Mouse (Mus musculus): Measurements from ENCODE around the gene Ston2.

Gene Ston2

DNA sequence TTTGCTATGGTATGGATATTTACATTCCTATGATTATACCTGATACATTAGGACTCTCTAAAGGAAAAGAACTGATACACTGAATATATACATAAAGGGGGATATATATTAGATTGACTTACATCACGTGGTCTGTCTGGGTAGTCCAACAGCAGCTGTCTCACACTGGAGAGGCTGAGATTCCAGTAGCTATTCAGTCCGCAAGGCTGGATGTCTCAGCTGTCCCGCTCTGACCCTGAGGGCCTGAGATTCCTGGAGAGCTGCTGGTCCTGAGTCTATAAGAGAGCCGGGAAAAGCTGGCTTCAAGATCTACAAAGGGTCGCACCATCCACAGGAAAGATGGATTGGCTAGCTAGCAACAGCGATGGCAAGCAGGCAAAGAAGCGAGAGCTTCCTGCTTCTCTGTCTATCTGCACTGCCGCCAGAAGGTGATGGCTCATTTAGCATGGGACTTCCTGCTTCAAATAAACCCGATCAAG, at the start of gene Ston2:
Ston2 (minus strand) TSS at position 429 of the 479 bp plus-strand sequence.
- peak in 1 of 2 experiments; percentile 8 for DNase-seq

DNA sequence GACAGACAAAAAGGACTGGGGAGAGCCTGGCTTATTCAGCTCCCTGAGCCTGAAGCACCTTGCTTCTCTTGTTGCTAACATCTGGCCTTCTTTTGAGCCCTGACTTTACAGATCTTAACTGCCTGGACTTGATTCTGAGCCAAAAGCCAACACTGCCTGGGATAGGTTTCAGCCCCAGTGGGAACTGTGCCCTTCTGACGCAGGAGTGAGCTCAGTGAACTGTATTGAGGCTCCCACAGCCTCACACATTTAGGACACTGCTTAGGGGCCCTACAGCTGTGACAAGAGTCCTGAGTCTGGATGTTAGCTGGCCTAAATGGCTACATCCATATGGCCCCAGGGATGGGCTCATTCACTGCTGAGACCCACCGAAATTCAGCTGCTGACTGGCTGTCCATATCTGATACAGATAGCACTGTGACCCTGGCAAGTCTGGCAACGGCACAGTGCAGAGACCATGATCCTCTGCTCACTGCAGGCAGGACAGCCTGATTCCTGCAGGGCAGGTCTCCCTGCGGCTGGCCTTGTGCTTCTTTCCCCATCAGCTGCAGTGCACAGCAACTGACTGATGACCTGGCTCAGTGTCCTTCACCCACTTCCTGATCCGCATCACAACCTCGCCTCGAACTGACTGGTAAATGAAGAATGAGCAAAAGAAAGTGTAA, 49.3 kb upstream of the Ston2 start:
- DNase-seq, result no peak

DNA sequence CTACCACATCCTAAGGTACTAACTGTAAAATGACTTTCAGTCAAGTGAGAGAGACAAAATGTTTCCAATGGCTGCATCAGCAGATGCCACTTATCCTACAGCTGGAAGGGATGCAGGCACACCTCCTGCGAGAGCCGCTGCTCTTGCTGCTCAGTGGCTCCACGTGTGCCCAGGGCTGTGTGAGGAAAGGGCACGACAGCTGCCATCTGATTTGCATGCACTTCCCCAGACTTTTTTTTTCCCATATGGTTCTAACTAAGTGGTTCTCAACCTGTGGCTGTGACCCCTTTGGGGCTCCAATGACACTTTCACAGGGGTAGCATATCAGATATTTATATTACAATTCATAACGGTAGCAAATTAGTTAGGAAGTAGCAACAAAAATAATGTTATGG, 45.7 kb upstream of the Ston2 start:
- DNase-seq, result no peak

DNA sequence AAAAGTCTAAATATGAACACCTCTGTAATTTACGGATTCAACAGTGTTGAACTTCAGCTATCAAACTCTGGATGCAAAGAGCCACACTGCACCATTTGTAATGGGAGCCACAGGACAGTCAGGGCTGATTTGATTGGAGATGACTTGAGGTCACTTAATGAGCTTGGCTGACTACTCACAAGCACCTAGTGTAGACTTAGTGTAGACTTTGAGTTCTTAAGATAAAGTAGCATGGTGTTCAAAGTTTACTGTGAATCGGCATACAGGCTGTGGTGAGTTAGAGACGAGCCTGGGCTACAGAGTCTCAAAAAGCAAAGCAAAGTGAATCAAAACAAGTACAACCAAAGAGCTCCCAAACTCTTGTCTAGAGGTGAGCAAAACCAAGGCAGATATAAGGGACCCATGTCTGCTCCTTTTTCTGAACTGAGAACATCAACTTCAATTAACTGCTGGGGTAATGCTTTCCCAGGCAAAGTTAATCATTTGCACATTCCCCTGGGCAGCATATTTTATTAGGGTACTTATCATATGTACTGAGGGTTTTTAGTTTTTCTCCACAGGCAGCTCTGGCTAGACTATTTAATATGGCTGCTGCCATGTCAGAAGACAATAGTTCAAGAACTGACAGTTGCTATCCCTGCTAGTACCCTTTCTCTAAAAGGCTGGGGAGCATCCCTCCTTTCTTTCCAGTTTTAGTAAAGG, 45.2 kb upstream of the Ston2 start:
- no peak for DNase-seq

DNA sequence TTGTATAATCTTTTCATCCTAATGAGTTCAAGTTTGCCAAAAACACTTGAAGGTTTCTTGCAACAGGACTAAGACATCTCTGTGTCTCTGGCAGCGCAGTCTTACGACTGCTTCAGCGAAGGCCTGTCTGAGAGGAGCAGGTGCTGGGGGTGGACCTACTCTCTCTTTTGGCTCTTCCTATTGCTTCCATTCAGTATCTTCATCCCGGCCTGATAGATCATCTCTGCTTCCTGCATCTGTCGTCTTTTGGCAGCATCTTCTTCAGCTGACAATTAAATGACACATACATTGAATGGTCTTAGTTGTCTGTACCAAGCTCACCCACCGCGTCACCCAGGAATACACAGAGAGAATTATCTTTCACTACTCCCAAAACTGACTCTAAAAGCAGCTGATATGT, 43.2 kb upstream of the Ston2 start:
- DNase-seq, result no peak

DNA sequence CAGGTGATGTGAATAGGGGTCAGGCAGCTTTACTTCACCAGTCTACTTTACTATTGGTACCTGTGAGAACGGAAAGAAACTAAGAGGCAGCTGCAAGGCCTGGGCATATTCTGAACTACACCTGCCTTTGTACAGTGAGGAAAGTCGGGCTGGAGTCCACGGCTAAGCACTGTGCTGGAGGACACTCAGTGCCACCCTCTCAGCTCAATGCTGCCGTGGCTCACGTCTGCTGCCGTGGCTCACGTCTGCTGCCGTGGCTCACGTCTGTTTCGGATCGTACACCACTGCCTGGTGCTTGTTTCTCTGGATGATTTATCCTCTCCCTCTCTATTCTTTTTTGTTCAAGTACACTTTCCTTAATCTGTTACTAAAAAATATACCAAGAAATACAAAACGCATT, 32.3 kb upstream of the Ston2 start:
- DNase-seq, result no peak

DNA sequence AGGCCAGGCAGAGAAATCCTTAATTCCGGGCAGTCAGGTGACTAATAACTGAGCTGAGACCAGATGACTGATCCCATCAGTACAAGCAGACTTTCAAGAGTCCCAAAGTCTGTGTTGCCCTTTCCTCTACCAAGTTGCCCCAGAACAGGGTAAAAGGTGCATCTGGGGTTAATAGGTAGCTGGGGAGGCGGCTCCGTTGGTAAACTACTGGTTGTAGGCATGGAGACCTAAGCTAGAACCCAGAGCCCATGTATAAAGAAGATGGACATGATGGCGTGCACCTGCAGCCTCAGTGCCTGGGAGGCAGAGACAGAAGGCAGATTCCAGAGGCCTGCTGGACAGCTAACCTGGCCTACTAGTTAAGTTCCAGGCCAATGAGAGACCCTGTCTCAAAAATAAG, 30.5 kb upstream of the Ston2 start:
- DNase-seq, result no peak

DNA sequence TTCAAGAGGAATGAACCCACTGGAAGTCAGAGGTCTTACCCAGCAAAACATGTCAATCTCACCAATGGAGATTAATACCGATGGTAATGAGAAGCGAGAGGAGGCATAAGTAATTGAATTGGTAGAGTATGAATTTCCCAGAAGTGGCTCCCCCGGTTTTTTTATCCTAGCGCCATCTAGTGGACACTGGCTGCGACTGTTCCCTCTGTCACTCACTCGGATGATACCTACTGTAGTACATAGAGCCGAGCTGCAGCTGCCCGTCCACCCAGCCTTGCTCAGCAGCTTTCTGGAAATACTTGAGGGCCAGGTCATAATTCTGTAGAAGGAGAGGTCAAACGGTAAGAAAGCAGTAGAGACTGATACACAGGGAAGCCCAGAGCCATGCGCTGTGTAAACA, 27.8 kb upstream of the Ston2 start:
- peak; percentile 66 to 73 for DNase-seq

DNA sequence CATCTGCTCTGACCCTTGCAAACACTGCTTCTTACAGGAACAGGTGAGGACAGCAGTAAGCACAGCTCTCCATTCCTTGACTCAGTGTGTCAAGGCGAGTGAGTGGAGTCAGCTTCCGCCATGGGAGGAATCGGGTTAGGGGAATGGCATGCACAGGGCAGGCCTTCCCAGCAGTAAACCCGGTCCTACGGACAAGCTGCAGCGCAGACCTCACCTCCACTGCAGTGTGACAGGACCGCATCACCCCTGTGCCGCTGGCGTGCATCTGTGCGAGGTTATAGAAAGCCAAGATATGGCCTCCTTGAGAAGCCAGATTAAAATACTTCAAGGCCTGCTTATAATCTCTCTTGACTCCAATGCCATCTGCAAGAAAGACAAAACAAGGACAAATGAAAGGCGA, 27.4 kb upstream of the Ston2 start:
- DNase-seq, result no peak

DNA sequence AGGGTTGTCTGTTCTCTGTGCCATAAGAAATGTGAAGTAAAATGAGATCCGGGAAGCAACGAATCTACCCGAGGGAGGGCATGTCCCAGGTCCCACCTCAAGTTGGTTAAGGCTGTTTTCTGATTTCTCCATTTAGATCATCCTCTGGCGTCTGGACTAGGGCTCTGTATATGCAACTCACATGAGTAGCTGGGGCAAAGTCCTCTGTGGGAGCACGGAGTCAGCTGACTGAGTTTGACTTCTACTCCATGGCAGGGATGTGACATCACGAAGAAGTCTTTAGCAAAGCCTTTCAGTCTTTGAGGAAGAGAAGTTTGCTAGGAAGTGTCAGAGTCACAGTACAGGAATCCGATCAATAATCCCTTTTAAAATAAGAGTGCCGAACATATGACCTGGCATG, 20.7 kb upstream of the Ston2 start:
- no peak for DNase-seq

DNA sequence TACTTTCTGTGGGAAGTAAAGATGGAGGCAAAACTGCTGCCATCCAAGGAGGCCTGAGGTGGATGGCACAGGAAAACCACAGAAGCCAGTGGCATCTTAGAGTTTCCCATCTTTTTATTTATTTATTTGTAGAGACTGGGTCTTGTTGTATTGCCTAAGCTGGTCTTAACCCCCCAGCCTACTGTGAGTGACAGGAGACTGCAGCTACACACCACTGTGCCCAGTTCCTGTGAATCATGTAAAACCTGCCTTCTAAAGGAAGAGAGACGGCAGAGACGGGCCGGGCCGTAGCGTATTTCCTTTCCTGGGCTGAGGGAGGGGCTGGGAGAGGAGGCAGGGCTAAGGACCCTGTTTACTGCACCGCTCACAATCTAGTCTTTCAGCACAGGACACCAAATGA, 19.6 kb upstream of the Ston2 start:
- DNase-seq, result no peak

DNA sequence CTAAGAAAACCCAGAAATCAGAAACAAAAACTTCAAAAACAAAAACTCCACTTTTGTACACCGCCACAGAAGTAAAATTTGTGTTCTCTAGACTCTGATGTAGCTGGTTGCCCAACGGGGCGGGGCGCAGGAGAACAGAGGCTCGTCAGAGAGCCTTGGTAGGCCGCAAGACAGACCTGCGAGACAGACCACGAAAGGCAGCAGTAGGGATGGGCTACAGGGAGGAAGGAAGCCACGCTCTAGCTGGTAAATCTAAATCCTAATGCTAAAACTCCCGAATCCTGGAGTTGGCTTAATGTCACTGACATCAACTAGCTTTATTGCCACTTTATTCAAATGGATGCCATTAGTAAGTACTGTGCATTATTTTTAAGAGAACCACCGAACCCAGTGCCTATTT, 18.9 kb upstream of the Ston2 start:
- no peak for DNase-seq

DNA sequence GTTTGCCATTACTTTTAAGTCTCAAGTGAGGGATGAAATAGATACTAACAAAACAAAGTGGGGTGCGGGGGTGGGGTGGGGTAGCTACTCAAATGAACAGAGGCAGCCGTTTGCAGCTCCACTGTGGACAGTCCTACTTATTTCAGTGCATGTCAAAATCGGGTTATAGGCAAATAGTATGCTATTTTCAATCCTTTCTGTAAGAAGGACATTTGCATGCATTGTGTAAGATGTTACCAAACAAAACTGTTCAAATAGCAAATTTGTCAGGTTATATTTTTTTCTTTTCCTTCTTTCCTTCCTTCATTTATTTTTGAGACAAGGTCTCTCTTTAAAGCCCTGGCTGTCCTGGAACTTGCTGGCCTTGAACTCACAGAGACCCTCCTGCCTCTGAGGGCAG, 16.1 kb upstream of the Ston2 start:
- no peak for DNase-seq

DNA sequence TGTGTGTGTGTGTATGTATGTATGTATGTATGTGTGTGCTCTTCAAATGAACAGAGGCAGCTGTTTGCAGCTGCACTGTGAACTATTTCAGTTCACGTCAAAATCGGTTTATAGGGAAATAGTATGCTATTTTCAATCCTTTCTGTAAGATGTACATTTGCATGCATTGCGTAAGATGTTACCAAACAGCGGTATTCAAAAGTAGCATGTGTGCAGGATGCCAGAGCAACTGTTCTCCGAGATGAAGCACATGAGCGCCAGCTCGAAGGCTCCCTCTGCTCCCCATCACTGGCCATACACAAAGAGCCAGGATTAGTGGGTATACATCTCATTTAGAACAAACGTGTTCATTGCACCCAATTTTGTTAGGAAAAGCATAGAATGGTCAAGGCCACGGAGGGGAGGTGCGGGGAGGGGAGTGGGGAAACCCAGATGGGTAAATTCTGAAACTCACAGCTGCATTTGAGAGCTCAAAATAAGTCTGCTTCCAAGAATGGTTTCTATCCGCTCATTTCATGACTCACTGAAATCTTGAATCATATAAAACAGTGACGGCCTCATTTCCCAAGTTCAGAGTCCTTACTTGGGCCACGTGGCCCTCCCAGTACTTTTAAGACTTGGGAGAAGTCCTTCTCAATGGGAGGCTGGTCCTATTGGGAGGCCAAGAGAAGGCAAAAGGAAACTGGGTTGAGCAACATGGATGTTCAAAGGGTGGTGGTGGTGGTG, 15.2 kb upstream of the Ston2 start:
- no peak for DNase-seq

DNA sequence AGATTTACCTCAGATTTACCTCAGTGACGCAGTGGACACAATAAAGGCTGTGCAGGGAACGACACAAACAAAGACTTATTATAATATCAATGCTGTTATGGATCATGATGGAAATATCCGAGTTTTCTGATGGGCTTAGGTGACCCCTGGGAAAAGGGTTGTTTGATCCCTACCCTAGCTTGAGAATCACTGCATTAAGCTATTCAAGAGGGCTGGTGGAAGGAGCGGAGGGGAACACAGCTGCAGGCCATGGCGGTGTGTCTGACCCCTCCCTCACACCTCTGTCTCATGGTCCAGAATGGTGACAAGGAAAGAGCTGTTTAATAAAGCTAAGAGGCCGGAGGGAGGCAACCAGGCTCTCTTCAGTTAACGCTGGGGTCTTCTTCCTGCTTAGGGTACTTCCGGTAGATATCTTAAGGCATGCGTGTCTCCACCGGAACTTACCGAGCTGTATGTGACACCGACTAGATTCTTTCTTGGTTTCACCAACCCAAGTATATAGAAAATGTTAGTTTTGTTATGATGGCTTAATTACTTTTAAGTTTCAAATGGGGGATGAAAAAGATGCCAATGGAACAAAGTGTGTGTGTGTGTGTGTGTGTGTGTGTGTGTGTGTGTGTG, 14.5 kb upstream of the Ston2 start:
- DNase-seq, result no peak

DNA sequence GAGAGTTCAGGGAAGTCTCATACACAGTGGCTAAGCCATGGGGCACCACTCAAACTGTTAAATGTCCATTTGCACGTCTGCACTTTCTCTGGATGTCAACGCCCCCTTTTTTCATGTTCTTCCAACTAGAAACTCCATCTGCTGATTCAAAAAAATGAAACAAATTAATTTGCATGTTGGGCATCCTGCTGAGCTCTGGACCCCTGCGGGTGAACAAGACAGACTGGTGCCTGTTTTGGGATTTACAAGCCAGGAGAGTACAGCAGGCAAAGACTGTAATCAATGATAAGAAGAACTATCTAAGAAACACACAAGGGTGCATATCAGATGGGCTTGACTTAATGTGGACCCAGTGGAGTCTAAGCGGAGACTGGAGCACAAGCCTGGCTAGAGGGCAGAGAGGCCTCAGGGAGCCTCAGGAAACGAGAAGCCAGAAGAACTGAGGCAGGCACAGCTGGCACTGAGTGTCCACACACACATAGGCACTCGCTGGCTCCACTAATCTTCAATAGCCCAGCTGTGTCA, 12.7 kb upstream of the Ston2 start:
- no peak for DNase-seq

DNA sequence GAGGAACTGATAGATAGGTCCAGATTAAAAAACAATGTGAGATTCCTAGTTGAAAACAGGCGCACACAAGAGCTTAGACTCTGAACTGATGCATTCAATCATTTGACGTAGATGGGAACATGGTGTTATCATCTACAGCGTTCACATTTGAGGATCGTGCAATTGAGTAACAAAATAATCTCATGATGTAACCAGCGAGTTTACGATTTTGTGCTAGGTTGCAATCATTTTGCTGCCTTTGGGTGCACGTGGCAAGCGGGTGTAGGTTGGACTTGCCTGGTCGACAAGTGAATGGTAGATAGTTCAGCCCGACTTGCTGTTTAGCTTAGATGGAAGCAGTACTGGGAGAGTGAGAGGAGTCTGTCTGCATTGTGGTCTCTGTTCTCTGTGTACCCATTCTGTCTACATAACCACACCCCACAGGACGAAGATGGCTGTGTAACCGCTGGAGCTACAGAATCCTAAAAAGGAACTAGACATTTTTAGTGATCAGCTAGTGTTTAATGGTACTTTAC, 11.7 kb upstream of the Ston2 start:
- no peak for DNase-seq

DNA sequence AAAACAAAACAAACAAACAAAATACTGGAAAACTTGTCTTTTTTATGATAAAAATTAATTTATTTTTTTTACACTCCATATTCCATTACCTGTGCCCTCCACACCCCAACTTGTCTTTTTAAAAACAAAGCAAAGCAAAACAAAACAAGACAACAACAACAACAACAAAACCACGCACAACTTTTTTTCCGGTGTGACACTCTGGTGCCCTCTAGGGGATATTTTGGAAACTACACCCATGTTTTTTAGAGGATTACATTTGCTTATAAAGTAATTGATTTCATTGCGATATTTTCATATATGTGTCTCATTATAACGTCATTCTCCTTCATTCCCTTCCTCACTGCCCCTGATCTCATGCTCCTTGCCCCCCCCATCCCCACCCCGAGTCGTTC, 11.2 kb upstream of the Ston2 start:
- no peak for DNase-seq

DNA sequence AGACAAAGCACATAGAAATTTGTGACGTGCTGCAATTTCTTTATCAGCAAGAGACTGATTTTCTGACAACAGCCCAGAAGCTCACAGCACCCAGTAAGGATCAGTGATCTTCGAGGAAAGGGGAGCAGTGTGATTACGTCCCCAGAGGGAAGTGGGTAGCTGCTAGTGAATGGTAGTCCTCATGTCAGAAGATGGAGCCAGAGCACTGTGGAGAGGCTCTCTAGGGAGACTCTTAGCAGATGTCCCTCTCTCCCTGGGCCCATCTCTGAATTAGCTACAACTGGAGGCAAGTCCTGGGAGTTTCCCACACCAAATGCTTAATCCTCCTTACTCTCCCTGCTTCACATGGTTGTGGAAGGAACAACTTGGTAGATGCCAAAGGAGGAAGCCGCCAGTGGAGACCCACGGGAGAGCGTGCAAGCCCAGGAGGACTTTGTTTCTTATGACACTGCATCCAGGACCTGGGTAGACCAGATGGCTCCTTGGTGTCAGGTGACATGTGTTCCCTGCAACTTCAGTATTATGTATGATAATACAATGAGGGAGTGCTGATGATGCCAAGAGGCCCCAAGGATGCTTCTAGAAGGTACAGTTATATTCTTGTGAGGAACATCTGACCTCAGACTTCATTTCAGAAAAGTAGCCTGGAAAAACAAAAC, 10.7 kb upstream of the Ston2 start:
- DNase-seq, result peak; percentile 28 to 42

DNA sequence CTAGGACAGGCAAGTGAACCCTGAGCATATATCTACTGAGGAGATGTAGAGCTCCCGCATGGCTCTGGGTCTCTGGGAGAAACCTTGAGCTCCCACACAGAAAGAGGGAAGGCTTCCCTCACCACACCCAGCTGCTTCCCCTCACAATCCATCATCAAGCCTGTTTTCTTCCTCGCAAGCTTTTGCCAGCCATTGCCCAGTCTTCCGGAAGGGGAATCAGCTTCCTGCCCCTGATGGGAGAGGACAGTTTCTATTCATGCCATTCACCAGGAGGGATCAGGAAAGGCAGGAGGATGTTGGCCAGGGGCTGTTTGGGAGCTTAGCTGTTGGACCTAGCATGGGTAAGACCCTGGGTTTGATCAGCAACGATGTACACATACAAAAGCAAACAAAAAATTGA, 8.6 kb upstream of the Ston2 start:
- DNase-seq, result peak; percentile 13 to 36

DNA sequence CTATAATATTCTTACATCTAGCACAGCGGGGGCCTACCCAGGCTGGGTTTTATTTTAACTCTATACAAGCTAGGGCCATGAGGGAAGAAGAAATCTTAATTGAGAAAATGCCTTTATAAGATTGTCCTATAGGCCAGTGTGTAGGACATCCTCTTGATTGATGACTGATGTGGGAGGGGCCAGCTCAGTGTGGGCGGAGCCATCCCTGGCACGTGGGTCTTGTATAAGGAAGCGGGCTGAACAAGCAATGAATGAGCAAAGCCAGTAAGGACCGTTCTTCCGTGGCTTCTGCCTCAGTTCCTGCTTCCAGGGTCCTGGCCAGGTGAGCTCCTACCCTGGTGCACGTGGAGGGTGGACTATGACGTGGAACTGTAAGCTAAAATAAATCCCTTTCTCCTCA, 5.1 kb upstream of the Ston2 start:
- DNase-seq, result peak in 1 of 2 experiments; percentile 19

DNA sequence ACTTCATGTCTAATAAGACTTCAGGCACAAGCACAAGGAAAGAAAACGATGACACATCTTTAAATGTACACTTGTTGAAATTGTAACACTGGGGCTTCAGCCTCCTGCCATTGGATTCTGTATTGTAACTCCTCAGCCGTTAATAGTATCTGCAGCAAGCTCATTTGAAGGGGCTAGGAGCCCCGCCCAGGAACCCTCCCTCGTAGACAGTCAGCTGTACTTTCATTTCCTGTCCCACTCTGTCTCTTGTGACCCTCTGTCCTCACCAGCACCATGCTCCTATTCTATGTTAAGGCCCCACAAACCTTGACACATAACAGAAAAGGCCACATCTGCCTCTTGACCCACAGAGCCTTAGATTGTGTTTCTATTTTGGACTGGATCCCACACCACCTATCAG, 3.6 kb upstream of the Ston2 start:
- no peak for DNase-seq

DNA sequence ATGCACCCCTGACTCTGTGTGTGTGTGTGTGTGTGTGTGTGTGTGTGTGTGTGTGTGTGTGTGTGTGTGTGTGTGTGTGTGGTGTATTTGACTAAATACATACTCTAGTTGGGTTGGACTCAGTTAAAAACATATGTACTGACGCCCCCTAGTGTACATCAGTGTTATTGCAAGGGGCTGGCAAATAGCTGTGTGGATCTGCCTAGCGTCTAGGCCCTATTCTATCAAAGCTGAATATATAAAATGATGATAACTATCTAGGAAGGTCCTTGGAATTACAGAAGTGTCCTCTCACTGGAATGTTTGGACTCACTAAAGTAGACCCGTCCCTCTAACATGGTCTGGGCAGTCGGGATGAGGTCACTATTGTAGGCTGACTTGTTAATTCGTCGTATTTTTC, 1.6 kb upstream of the Ston2 start:
- peak; percentile 67 to 75 for DNase-seq

Data from kidney, postnatal 4 days (tissue).